Mouse (Mus musculus) MEL (cell line): Measurements from ENCODE around the gene Bub1. TPM values are rescaled to one million over a fixed set of nuclear protein-coding genes. Genes with fewer than 3 reads are reported as not detected.

Experiments
- DNase-seq: peaks from one replicate; pipeline ENCODE4 v3.0.0; 2011; ENCODE audit warnings: low read depth, low spot score
- H3K27ac ChIP-seq: 2 replicates; pipeline ENCODE4 v1.5.1; 2012; ENCODE audit warnings: low read depth, mild to moderate bottlenecking, control low read depth, low read length, moderate library complexity; ENCODE audit not compliant: control insufficient read depth
- H3K27me3 ChIP-seq, 2 experiments: fragments of 150-350 bp in 1 of 2; sonication (generic) in 1 of 2; 2 replicates each; pipeline ENCODE4 v1.6.1; 2012; ENCODE audit warnings: low read length in 2 of 2, mild to moderate bottlenecking in 2 of 2, improper control_type of control experiment in 1 of 2, moderate library complexity in 1 of 2; ENCODE audit not compliant: insufficient read depth in 2 of 2, control insufficient read depth in 1 of 2
- H3K36me3 ChIP-seq, 2 experiments: 2 replicates each; pipeline ENCODE4 v1.6.1; 2012 to 2014; ENCODE audit warnings: low read length in 2 of 2, improper control_type of control experiment in 1 of 2, inconsistent platforms in 1 of 2, mild to moderate bottlenecking in 1 of 2; ENCODE audit not compliant: insufficient read depth in 2 of 2, control insufficient read depth in 1 of 2
- H3K4me1 ChIP-seq, 2 experiments: fragments of 150-350 bp in 1 of 2; sonication (generic) in 1 of 2; 2 replicates each; pipeline ENCODE4 v1.6.1; 2012; ENCODE audit warnings: low read length in 2 of 2, improper control_type of control experiment in 1 of 2, mild to moderate bottlenecking in 1 of 2; ENCODE audit not compliant: insufficient read depth in 2 of 2, control insufficient read depth in 1 of 2
- H3K4me3 ChIP-seq, 2 experiments: fragments of 150-350 bp in 1 of 2; sonication (generic) in 1 of 2; 2 replicates each; pipeline ENCODE4 v1.5.1; 2012; ENCODE audit warnings: low read depth in 2 of 2, low read length in 2 of 2, mild to moderate bottlenecking in 2 of 2, moderate library complexity in 2 of 2, control low read depth in 1 of 2, improper control_type of control experiment in 1 of 2; ENCODE audit not compliant: control insufficient read depth in 1 of 2, insufficient read depth in 1 of 2
- H3K79me2 ChIP-seq: 2 replicates; pipeline ENCODE4 v1.6.1; 2012; ENCODE audit warnings: mild to moderate bottlenecking, low read length, moderate library complexity; ENCODE audit not compliant: control insufficient read depth, poor library complexity, insufficient read depth
- H3K9ac ChIP-seq: 2 replicates; pipeline ENCODE4 v1.6.1; 2012; ENCODE audit warnings: low read depth, mild to moderate bottlenecking, control low read depth, low read length, moderate library complexity; ENCODE audit not compliant: control insufficient read depth, poor library complexity, severe bottlenecking
- H3K9me3 ChIP-seq: fragments of 150-350 bp; sonication (generic); replicated peaks from 2 replicates; pipeline ENCODE4 v1.6.1; 2012; ENCODE audit warnings: mild to moderate bottlenecking, low read length, improper control_type of control experiment, moderate library complexity; ENCODE audit not compliant: insufficient read depth
- BHLHE40 ChIP-seq: IDR thresholded peaks from 2 replicates; pipeline ENCODE4 v1.6.1; 2012; ENCODE audit warnings: low read depth, mild to moderate bottlenecking, inconsistent platforms, low read length, improper control_type of control experiment, borderline replicate concordance
- EP300 ChIP-seq, 2 experiments: IDR thresholded peaks; 2 replicates each; pipeline ENCODE4 v1.6.1; 2011; ENCODE audit warnings: improper control_type of control experiment in 2 of 2, low read length in 2 of 2, low read depth in 1 of 2, mild to moderate bottlenecking in 1 of 2
- GATA1 ChIP-seq: IDR thresholded peaks from 2 replicates; pipeline ENCODE4 v1.6.1; 2011; ENCODE audit warnings: low read depth, low read length, improper control_type of control experiment
- MAFK ChIP-seq: IDR thresholded peaks from 2 replicates; pipeline ENCODE4 v1.6.1; 2011; ENCODE audit warnings: low read depth, mild to moderate bottlenecking, low read length, improper control_type of control experiment, borderline replicate concordance
- MAX ChIP-seq: IDR thresholded peaks from 2 replicates; pipeline ENCODE4 v1.6.1; 2011; ENCODE audit warnings: low read length, improper control_type of control experiment
- MYC ChIP-seq: IDR thresholded peaks from 2 replicates; pipeline ENCODE4 v1.6.1; 2011; ENCODE audit warnings: low read depth, mild to moderate bottlenecking, low read length, improper control_type of control experiment, moderate library complexity
- NRF1 ChIP-seq: IDR thresholded peaks from 2 replicates; pipeline ENCODE4 v1.6.1; 2014; ENCODE audit warnings: low read depth, mild to moderate bottlenecking, inconsistent platforms, low read length, improper control_type of control experiment, moderate library complexity; ENCODE audit not compliant: poor library complexity, insufficient read depth, severe bottlenecking
- RCOR1 ChIP-seq: IDR thresholded peaks from 2 replicates; pipeline ENCODE4 v1.6.1; 2012; ENCODE audit warnings: low read depth, mild to moderate bottlenecking, inconsistent platforms, low read length, improper control_type of control experiment
- SMC3 ChIP-seq: IDR thresholded peaks from 2 replicates; pipeline ENCODE4 v1.6.1; 2011; ENCODE audit warnings: low read depth, low read length, improper control_type of control experiment
- TCF12 ChIP-seq: IDR thresholded peaks from 2 replicates; pipeline ENCODE4 v1.6.1; 2014; ENCODE audit warnings: low read depth, mild to moderate bottlenecking, inconsistent platforms, low read length, improper control_type of control experiment, moderate library complexity
- ZC3H11A ChIP-seq: IDR thresholded peaks from 2 replicates; pipeline ENCODE4 v1.6.1; 2012; ENCODE audit warnings: low read depth, mild to moderate bottlenecking, inconsistent platforms, low read length, improper control_type of control experiment
- ZKSCAN1 ChIP-seq: IDR thresholded peaks from 2 replicates; pipeline ENCODE4 v1.6.1; 2012; ENCODE audit warnings: low read depth, mild to moderate bottlenecking, inconsistent platforms, low read length, improper control_type of control experiment, moderate library complexity
- ZMIZ1 ChIP-seq: IDR thresholded peaks from 2 replicates; pipeline ENCODE4 v1.6.1; 2012; ENCODE audit warnings: low read depth, mild to moderate bottlenecking, inconsistent platforms, low read length, improper control_type of control experiment, moderate library complexity
- ZNF384 ChIP-seq: IDR thresholded peaks from 2 replicates; pipeline ENCODE4 v1.6.1; 2012; ENCODE audit warnings: low read depth, mild to moderate bottlenecking, inconsistent platforms, low read length, improper control_type of control experiment
- polyA plus RNA-seq, 2 experiments: library from polyadenylated mRNA; stranded (reverse) in 1 of 2; unstranded in 1 of 2; fragments of >175 nt in 1 of 2; fragments of >200 nt in 1 of 2; gene quantifications; 2 replicates each; pipeline versions ENCODE4 v1.2.1 to v1.2.4; 2012; ENCODE audit warnings: low replicate concordance in 2 of 2, low read depth in 1 of 2; ENCODE audit not compliant: insufficient read length in 2 of 2, insufficient read depth in 1 of 2, missing spikeins in 1 of 2
- total RNA-seq: library from RNA; depleted of rRNA; stranded (reverse); fragments of 300-350 nt; gene quantifications from 2 replicates; pipeline ENCODE4 v1.2.3, GENCODE M21; 2012

The Bub1 gene
- total and polyA plus RNA-seq, 3 experiments, result 34.6 to 618 (median 57.2) TPM

- Histone ChIP-seq H3K79me2 (no peaks in the 10 kb centered on the region), H3K27me3 (no peaks in the 10 kb centered on the region), H3K9ac (no peak overlapping the region), H3K9me3 (no peaks in the 10 kb centered on the region)
- TF ChIP-seq EP300 (IDR thresholded peaks at IDR 0.05; ENCODE audit: low read depth in 1 of 2, low read length in 2 of 2) (peak in 1 of 2 experiments; percentile 55; a peak in 2 of 4 replicates), ZNF384 (no peak), GATA1 (peak; percentile 72)
- TF ChIP-seq, all 39 proteins: peak for 2
- peaks cover 13 to 23% of the 10 kb centered on the region in 2 experiments for H3K4me1 ChIP-seq
- no peak overlapping the region for H3K4me3 ChIP-seq
- DNase-seq, result peak; percentile 61
- no peak overlapping the region for H3K27ac ChIP-seq
- H3K36me3 ChIP-seq, result peaks cover 0 to 23% of the 10 kb centered on the region in 2 experiments; a peak in 2 of 4 replicates
These were observed 72.3 kb downstream of the Bub1 start for GRCm38 (mm10) chr2:127759157-127759880.

- DNase-seq, result no peak
- Histone ChIP-seq H3K4me3 (no peak overlapping the region), H3K79me2 (no peaks in the 10 kb centered on the region), H3K27me3 (no peaks in the 10 kb centered on the region), H3K36me3 (peaks cover 0 to 23% of the 10 kb centered on the region in 2 experiments; a peak in 2 of 4 replicates), H3K4me1 (peaks cover 13 to 23% of the 10 kb centered on the region in 2 experiments), H3K9ac (no peak overlapping the region), H3K27ac (no peak overlapping the region), H3K9me3 (no peaks in the 10 kb centered on the region)
- no peak for TF ChIP-seq MAFK
- TF ChIP-seq, all 39 proteins: peak for 0
These were observed 74.5 kb downstream of the Bub1 start for GRCm38 (mm10) chr2:127757171-127757570.

GRCm38 (mm10) chr2:127754113-127754512 lies 77.6 kb downstream of the Bub1 start:
- Histone ChIP-seq H3K36me3 (no peaks in the 10 kb centered on the region), H3K4me1 (peaks cover 0 to 1% of the 10 kb centered on the region in 2 experiments; a peak in 1 of 4 replicates), H3K9me3 (no peaks in the 10 kb centered on the region), H3K27ac (no peak overlapping the region), H3K9ac (no peak overlapping the region), H3K79me2 (no peaks in the 10 kb centered on the region), H3K4me3 (no peak overlapping the region), H3K27me3 (no peaks in the 10 kb centered on the region)
- TF ChIP-seq MYC (no peak), MAX (no peak), ZC3H11A (no peak), SMC3 (no peak), ZKSCAN1 (no peak), TCF12 (no peak), NRF1 (no peak), RCOR1 (no peak), ZMIZ1 (no peak), BHLHE40 (no peak)
- DNase-seq, result no peak
